Mouse (Mus musculus) midbrain, embryonic 15.5 days (tissue): Measurements from ENCODE around the gene Hipk4. TPM values are rescaled to one million over a fixed set of nuclear protein-coding genes. Genes with fewer than 3 reads are reported as not detected.

Experiments
- ATAC-seq: fragments of 200-750 bp; cut with Nextera tagmentation; replicated peaks from 2 replicates; pipeline ENCODE4 v1.8.0; 2017; ENCODE audit warnings: moderate TSS enrichment
- H3K27ac ChIP-seq: fragments of 300-500 bp; sonication (generic); 2 replicates; pipeline ENCODE4 v1.5.1; 2015; ENCODE audit warnings: mild to moderate bottlenecking, inconsistent platforms
- H3K27me3 ChIP-seq: fragments of 300-500 bp; sonication (generic); replicated peaks from 2 replicates; pipeline ENCODE4 v1.6.1; 2015; ENCODE audit warnings: inconsistent platforms
- H3K36me3 ChIP-seq: fragments of 300-500 bp; sonication (generic); replicated peaks from 2 replicates; pipeline ENCODE4 v1.6.1; 2015; ENCODE audit warnings: inconsistent platforms
- H3K4me1 ChIP-seq: fragments of 300-500 bp; sonication (generic); 2 replicates; pipeline ENCODE4 v1.6.1; 2015; ENCODE audit warnings: inconsistent platforms
- H3K4me2 ChIP-seq: fragments of 300-500 bp; sonication (generic); 2 replicates; pipeline ENCODE4 v1.6.1; 2015; ENCODE audit warnings: inconsistent platforms, mild to moderate bottlenecking, moderate library complexity
- H3K4me3 ChIP-seq: fragments of 300-500 bp; sonication (generic); 2 replicates; pipeline ENCODE4 v1.5.1; 2015; ENCODE audit warnings: mild to moderate bottlenecking, inconsistent platforms
- H3K9ac ChIP-seq: fragments of 300-500 bp; sonication (generic); 2 replicates; pipeline ENCODE4 v1.6.1; 2015; ENCODE audit warnings: mild to moderate bottlenecking, inconsistent platforms
- H3K9me3 ChIP-seq: fragments of 300-500 bp; sonication (generic); 2 replicates; pipeline ENCODE4 v1.6.1; 2016; ENCODE audit warnings: inconsistent platforms
- WGBS: fragments of 180-500 bp; shearing (Covaris S2); methylation state at CpG from one replicate; pipeline ENCODE4 v1.1.7; 2015; ENCODE audit warnings: mixed read lengths; 5-methylcytosine and 5-hydroxymethylcytosine counted together
- polyA plus RNA-seq: library from polyadenylated mRNA; unstranded; fragments of >200 nt; fragmentation: Nextera tagmentation; extraction: Ambion mirVana; gene quantifications from 2 replicates; pipeline ENCODE4 v1.2.1, GENCODE M21; 2015

Hipk4 gene
- polyA plus RNA-seq: 0.83 and 0.99 TPM in 2 replicates

GRCm38 (mm10) chr7:27522967-27523366 lies at the start of gene Hipk4:
Gene Hipk4 (plus strand): TSS chr7:27523267.
- no peaks in the 10 kb centered on the region for H3K27me3 ChIP-seq
- no peak within 1 kb of the TSS for H3K4me3 ChIP-seq
- no peaks in the 10 kb centered on the region for H3K9me3 ChIP-seq
- no peak within 1 kb of the TSS for H3K4me2 ChIP-seq
- H3K36me3 ChIP-seq: no peaks in the 10 kb centered on the region
- WGBS: 62% methylated on average over 5 of the region's 5 CpGs
- H3K4me1 ChIP-seq: no peaks in the 10 kb centered on the region
- no peak within 1 kb of the TSS for H3K27ac ChIP-seq
- no peak for ATAC-seq
- H3K9ac ChIP-seq: no peak within 1 kb of the TSS

GRCm38 (mm10) chr7:27473835-27474489 lies 49.1 kb upstream of the Hipk4 start:
- 0 out of 2 replicates have a peak, but pooled peaks cover 8% of the 10 kb centered on the region for H3K4me1 ChIP-seq
- H3K9me3 ChIP-seq: no peaks in the 10 kb centered on the region
- H3K4me2 ChIP-seq: peak overlapping the region; percentile 92
- no peaks in the 10 kb centered on the region for H3K27me3 ChIP-seq
- no peak for ATAC-seq
- H3K36me3 ChIP-seq: no peaks in the 10 kb centered on the region
- under 1% methylated on average over 34 of the region's 34 CpGs for WGBS
- peak overlapping the region; percentile 57 for H3K9ac ChIP-seq
- H3K4me3 ChIP-seq: peak overlapping the region; percentile 63
- H3K27ac ChIP-seq: peak overlapping the region; percentile 82

GRCm38 (mm10) chr7:27474490-27474954 lies 48.5 kb upstream of the Hipk4 start:
- peak overlapping the region; percentile 57; the same call in 1 of the 2 replicates for H3K9ac ChIP-seq
- WGBS: under 1% methylated on average over 22 of the region's 23 CpGs
- ATAC-seq: peak; percentile 93

GRCm38 (mm10) chr7:27475596-27475995 lies 47.5 kb upstream of the Hipk4 start:
- Histone ChIP-seq H3K27ac (no peak overlapping the region), H3K4me2 (no peak overlapping the region), H3K36me3 (no peaks in the 10 kb centered on the region), H3K4me1 (0 out of 2 replicates have a peak, but pooled peaks cover 8% of the 10 kb centered on the region), H3K9ac (no peak overlapping the region), H3K4me3 (no peak overlapping the region), H3K9me3 (no peaks in the 10 kb centered on the region), H3K27me3 (no peaks in the 10 kb centered on the region)
- WGBS: 100% methylated on average over 2 of the region's 2 CpGs
- ATAC-seq: no peak

More at GRCm38 (mm10) chr7:27474490-27474954, 48.5 kb upstream of the Hipk4 start:
- Histone ChIP-seq H3K27ac (peak overlapping the region; percentile 82), H3K4me3 (peak overlapping the region; percentile 63), H3K36me3 (no peaks in the 10 kb centered on the region), H3K4me1 (0 out of 2 replicates have a peak, but pooled peaks cover 8% of the 10 kb centered on the region), H3K9me3 (no peaks in the 10 kb centered on the region), H3K27me3 (no peaks in the 10 kb centered on the region), H3K4me2 (peak overlapping the region; percentile 92)

- Histone ChIP-seq H3K4me2 (no peak overlapping the region), H3K27ac (no peak overlapping the region), H3K9me3 (no peaks in the 10 kb centered on the region), H3K36me3 (no peaks in the 10 kb centered on the region), H3K4me1 (peaks cover 10% of the 10 kb centered on the region), H3K9ac (no peak overlapping the region), H3K27me3 (no peaks in the 10 kb centered on the region), H3K4me3 (no peak overlapping the region)
- no peak for ATAC-seq
- WGBS: 95% methylated on average over 14 of the region's 14 CpGs
Observed at GRCm38 (mm10) chr7:27476098-27476635, 46.9 kb upstream of the Hipk4 start.

- Histone ChIP-seq H3K27ac (no peak overlapping the region), H3K4me1 (peaks cover 12% of the 10 kb centered on the region), H3K4me2 (no peak overlapping the region), H3K9me3 (no peaks in the 10 kb centered on the region), H3K4me3 (no peak overlapping the region), H3K9ac (no peak overlapping the region), H3K36me3 (no peaks in the 10 kb centered on the region), H3K27me3 (no peaks in the 10 kb centered on the region)
- 83% methylated on average over 7 of the region's 7 CpGs for WGBS
- no peak for ATAC-seq
Observed at GRCm38 (mm10) chr7:27478561-27478960, 44.5 kb upstream of the Hipk4 start.

DNA sequence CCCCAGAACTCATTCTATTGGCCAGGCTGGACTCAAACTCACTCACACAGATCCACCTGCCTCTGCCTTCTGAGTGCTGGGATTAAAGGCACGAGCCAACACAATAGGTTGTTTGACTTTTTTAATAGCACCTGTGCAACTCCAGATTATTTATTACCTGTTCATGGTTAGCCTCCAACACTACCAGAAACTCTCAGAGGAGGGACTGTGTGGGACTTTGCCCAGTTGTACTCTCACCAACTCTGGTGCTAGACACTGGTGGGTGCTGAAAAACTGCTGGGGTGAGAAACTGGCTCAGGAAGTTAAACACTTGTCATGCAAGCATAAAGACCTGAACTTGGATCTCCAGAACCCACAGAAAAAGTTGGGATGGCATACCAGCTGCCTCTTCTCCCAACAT lies 43.3 kb upstream of the Hipk4 start:
- no peak for ATAC-seq
- no peaks in the 10 kb centered on the region for H3K27me3 ChIP-seq
- 83% methylated on average over 1 of the region's 1 CpGs for WGBS
- H3K4me3 ChIP-seq: no peak overlapping the region
- no peaks in the 10 kb centered on the region for H3K36me3 ChIP-seq
- no peak overlapping the region for H3K27ac ChIP-seq
- H3K4me1 ChIP-seq: peaks cover 9% of the 10 kb centered on the region
- no peak overlapping the region for H3K9ac ChIP-seq
- no peak overlapping the region for H3K4me2 ChIP-seq
- no peaks in the 10 kb centered on the region for H3K9me3 ChIP-seq

DNA sequence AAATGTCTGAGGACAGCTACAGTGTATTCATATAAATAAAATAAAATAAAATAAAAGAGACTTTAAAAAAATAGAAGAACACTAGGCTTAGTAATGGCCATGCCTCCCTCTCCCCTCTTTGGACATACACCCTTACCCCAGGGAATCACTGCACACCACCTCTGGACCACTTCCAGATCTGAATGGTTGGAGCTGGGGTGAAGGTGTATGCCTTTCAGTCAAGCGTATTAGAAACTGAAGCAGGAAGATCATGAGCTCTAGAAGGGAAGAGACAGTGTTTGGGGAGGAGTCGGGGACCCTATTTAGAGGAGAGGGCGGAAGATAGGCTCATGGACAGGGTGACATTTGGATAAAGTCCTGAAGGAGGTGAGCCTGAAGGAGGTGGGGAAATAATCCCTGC lies 42.6 kb upstream of the Hipk4 start:
- Histone ChIP-seq H3K27me3 (no peaks in the 10 kb centered on the region), H3K27ac (no peak overlapping the region), H3K4me2 (no peak overlapping the region), H3K36me3 (no peaks in the 10 kb centered on the region), H3K4me3 (no peak overlapping the region), H3K9ac (no peak overlapping the region), H3K9me3 (no peaks in the 10 kb centered on the region), H3K4me1 (peaks cover 6% of the 10 kb centered on the region)
- no peak for ATAC-seq
- WGBS: 69% methylated on average over 3 of the region's 3 CpGs

- Histone ChIP-seq H3K4me2 (peak overlapping the region; percentile 56), H3K27me3 (no peaks in the 10 kb centered on the region), H3K9ac (peak overlapping the region; percentile 34; the same call in 1 of the 2 replicates), H3K27ac (no peak overlapping the region), H3K36me3 (no peaks in the 10 kb centered on the region), H3K4me1 (peaks cover 6% of the 10 kb centered on the region), H3K4me3 (peak overlapping the region; percentile 29), H3K9me3 (no peaks in the 10 kb centered on the region)
- 10% methylated on average over 11 of the region's 11 CpGs for WGBS
- no peak; the same call in 1 of the 2 replicates for ATAC-seq
Observed at GRCm38 (mm10) chr7:27480927-27481626, 42.0 kb upstream of the Hipk4 start.

GRCm38 (mm10) chr7:27481627-27481969 lies 41.5 kb upstream of the Hipk4 start:
- Histone ChIP-seq H3K27ac (no peak overlapping the region), H3K4me3 (peak overlapping the region; percentile 29), H3K9me3 (no peaks in the 10 kb centered on the region), H3K4me1 (peaks cover 10% of the 10 kb centered on the region), H3K36me3 (no peaks in the 10 kb centered on the region), H3K4me2 (peak overlapping the region; percentile 56), H3K27me3 (no peaks in the 10 kb centered on the region), H3K9ac (peak overlapping the region; percentile 34; the same call in 1 of the 2 replicates)
- WGBS: under 1% methylated on average over 12 of the region's 12 CpGs
- peak; percentile 29 for ATAC-seq

GRCm38 (mm10) chr7:27483860-27484259 lies 39.2 kb upstream of the Hipk4 start:
- Histone ChIP-seq H3K9ac (no peak overlapping the region), H3K27me3 (no peaks in the 10 kb centered on the region), H3K4me1 (peaks cover 15% of the 10 kb centered on the region), H3K9me3 (no peaks in the 10 kb centered on the region), H3K27ac (no peak overlapping the region), H3K4me2 (no peak overlapping the region), H3K36me3 (no peaks in the 10 kb centered on the region), H3K4me3 (no peak overlapping the region)
- 89% methylated on average over 4 of the region's 4 CpGs for WGBS
- no peak for ATAC-seq

DNA sequence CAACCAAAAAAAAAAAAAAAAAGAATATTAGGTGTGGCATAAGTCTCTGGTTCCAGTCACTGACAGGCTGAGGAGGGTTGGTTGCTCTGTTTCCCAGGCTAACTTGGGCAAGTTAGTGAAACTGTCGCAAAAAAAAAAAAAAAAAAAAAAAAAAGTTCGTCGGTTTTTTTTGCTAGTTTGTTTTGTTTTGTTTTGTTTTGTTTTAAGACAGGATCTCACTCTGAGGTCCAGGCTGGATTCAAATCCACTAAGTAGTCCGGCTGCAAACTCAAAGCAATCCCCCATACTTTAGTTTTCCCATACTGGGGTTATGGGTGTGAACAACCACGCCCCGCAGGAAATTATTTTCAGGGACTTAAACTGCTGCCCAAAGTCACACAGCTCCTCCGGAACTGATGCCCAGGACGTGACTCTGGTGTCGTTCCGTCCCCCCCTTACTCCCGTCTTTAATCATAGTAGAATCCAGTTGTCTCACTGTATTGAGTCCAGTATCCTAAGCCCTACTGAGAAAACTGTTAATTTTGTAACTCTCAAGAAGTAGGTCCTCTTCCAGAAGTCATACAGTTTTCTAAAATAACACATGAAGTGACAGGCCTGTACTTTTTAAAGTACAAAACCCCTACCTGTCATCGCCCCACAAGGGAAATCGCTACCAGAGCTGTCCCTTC lies 36.8 kb upstream of the Hipk4 start:
- Histone ChIP-seq H3K9ac (no peak overlapping the region; the same call in 1 of the 2 replicates), H3K36me3 (no peaks in the 10 kb centered on the region), H3K9me3 (no peaks in the 10 kb centered on the region), H3K27me3 (peaks cover 8% of the 10 kb centered on the region; the same call in 1 of the 2 replicates), H3K4me1 (peaks cover 18% of the 10 kb centered on the region), H3K4me3 (peak overlapping the region; percentile 68), H3K4me2 (peak overlapping the region; percentile 64), H3K27ac (peak overlapping the region; percentile 85; the same call in 1 of the 2 replicates)
- WGBS: 6% methylated on average over 13 of the region's 13 CpGs
- peak; percentile 41 for ATAC-seq
